8 mouse cellular contexts compared by ENCODE assay signal in the genomic region with DNA sequence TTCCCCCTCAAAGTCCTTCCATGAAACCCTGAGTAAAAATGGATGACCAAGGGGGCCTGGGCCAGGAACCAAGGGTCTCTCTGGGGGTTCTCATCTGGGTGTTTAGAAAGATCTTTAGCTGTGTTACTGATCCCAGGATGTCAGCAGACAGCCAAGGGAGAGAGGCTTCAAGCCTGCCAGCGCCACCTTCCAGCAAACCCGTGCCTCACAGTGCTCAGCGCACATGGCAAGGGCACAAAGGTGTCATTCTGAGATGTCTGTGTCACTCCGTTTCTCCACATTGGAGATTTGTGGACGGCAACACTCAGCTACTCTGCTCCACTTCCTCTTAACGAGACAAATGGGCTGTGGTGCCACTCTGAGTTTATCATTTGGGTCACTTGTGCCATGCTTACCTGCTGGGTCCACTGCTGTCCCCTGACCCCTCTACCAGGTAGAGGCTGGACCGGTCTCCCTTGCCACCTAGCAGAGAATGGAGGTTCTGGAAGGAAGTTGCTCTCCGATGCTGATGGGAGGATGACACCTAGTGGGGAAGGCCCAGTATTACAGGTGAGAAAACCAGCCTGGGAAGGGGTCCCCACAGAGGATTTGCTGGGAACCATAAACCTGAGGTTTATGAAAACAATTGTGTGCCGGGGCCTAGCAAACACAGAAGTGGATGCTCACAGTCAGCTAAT. TPM values are rescaled to one million over a fixed set of nuclear protein-coding genes. Genes with fewer than 3 reads are reported as not detected.
A peak's percentile ranks its signal among the peaks of the same experiment; 100 is the strongest.
DNase-seq lines count a peak whose midpoint lies in the region; ATAC-seq and TF ChIP-seq lines count a peak whose summit lies in the region.

No protein-coding gene starts in this region.

- H3K36me3 ChIP-seq in heart, postnatal 0 days (replicated peaks; ENCODE audit: control insufficient read depth, insufficient read depth, low read length): peaks cover 51% of the 10 kb centered on the region
- no peaks in the 10 kb centered on the region for H3K36me3 ChIP-seq in neural tube, embryonic 11.5 days (ENCODE audit: control insufficient read depth, insufficient read depth, low read length)

- H3K27ac ChIP-seq in heart, postnatal 0 days (ENCODE audit: low read depth): no peak overlapping the region
- H3K27ac ChIP-seq in cortical plate, adult 2 months (ENCODE audit: insufficient read depth, low read length): no peak overlapping the region
- no peak overlapping the region for H3K27ac ChIP-seq in neural tube, embryonic 11.5 days (ENCODE audit: low read depth, low read length)

- peak; percentile 91 for TF ChIP-seq CTCF in heart, postnatal 0 days (IDR thresholded peaks at IDR 0.05; ENCODE audit: low read depth)
- TF ChIP-seq CTCF in cortical plate, adult 2 months (IDR thresholded peaks at IDR 0.05; ENCODE audit: extremely low read depth, insufficient read depth, low read length): peak; percentile 95

- ATAC-seq in heart, postnatal 0 days (ENCODE audit: insufficient read depth, low read depth): 0 out of 2 replicates have a peak, but pooled peaks have one; percentile 21
- 0 out of 2 replicates have a peak, but pooled peaks have one; percentile 11 for ATAC-seq in neural tube, embryonic 11.5 days (ENCODE audit: insufficient read depth, low FRiP score, low TSS enrichment)

- TF ChIP-seq POLR2A in cortical plate, adult 2 months (IDR thresholded peaks at IDR 0.05; ENCODE audit: extremely low read depth, insufficient read depth, low read length): no peak

- TF ChIP-seq EP300 in heart, postnatal 0 days (IDR thresholded peaks at IDR 0.05; ENCODE audit: low read depth): no peak

- DNase-seq in heart, postnatal 0 days (ENCODE audit: low spot score): no peak
- no peak for DNase-seq in heart, adult 8-10 months (ENCODE audit: low spot score)
- DNase-seq in 3T3-L1 (ENCODE audit: low read depth, low spot score): peak; percentile 75
- DNase-seq in MN1 (ENCODE audit: low spot score): peak; percentile 64
- DNase-seq in layer of hippocampus, postnatal 14 days (ENCODE audit: low spot score in 2 of 2): peak; percentile 73 to 79
- DNase-seq in neural tube, embryonic 11.5 days (ENCODE audit: low spot score): peak; percentile 74
- DNase-seq in gastrocnemius, postnatal 14 days: no peak

- WGBS in heart, postnatal 0 days: 59% methylated on average over 9 of the region's 9 CpGs
- WGBS in neural tube, embryonic 11.5 days: 56% methylated on average over 9 of the region's 9 CpGs

- intact Hi-C loops in gastrocnemius, postnatal 14 days (cut with DNase I; ENCODE audit: low total_unique reads): loop anchor here (2.0 to 5.0 kb wide), 2 partner anchors 76 to 169 kb away; no protein-coding TSS in a partner anchor

- no peaks in the 10 kb centered on the region for H3K9me3 ChIP-seq in heart, postnatal 0 days (replicated peaks; ENCODE audit: control insufficient read depth, low read length)
- no peaks in the 10 kb centered on the region for H3K9me3 ChIP-seq in neural tube, embryonic 11.5 days (ENCODE audit: control insufficient read depth, low read length)

- H3K9ac ChIP-seq in heart, postnatal 0 days (replicated peaks; ENCODE audit: low read depth, low read length): no peak overlapping the region
- H3K9ac ChIP-seq in neural tube, embryonic 11.5 days (ENCODE audit: low read length): no peak overlapping the region

- peaks cover 14% of the 10 kb centered on the region for H3K4me1 ChIP-seq in heart, postnatal 0 days (ENCODE audit: control insufficient read depth, insufficient read depth)
- peaks cover 13% of the 10 kb centered on the region for H3K4me1 ChIP-seq in cortical plate, adult 2 months (ENCODE audit: control insufficient read depth, insufficient read depth, low read length)
- peaks cover 19% of the 10 kb centered on the region for H3K4me1 ChIP-seq in neural tube, embryonic 11.5 days (ENCODE audit: control insufficient read depth, insufficient read depth, low read length)

- no peak overlapping the region for H3K4me2 ChIP-seq in heart, postnatal 0 days (ENCODE audit: low read depth, low read length)
- no peak overlapping the region for H3K4me2 ChIP-seq in neural tube, embryonic 11.5 days (ENCODE audit: low read depth)

- no peaks in the 10 kb centered on the region for H3K27me3 ChIP-seq in heart, postnatal 0 days (ENCODE audit: control insufficient read depth, insufficient read depth, low read length)
- H3K27me3 ChIP-seq in neural tube, embryonic 11.5 days (ENCODE audit: control insufficient read depth, insufficient read depth, low read length): no peaks in the 10 kb centered on the region

- no peak overlapping the region for H3K4me3 ChIP-seq in heart, postnatal 0 days (ENCODE audit: low read depth, low read length)
- H3K4me3 ChIP-seq in cortical plate, adult 2 months (ENCODE audit: insufficient read depth, low read length): no peak overlapping the region
- H3K4me3 ChIP-seq in neural tube, embryonic 11.5 days (ENCODE audit: low read depth, low read length): no peak overlapping the region

RNA-seq across cellular contexts. Expression of gene BC034090, which starts 26.2 kb away (rescaled TPM):
- total RNA-seq in heart, postnatal 0 days (2014; rRNA removed; ENCODE audit: low replicate concordance): 45.1 and 82.1 TPM in 2 replicates
- polyA plus RNA-seq in heart, postnatal 0 days (2015; fragmentation: Nextera tagmentation; extraction: Ambion mirVana): 9.5 and 9.7 TPM in 2 replicates
- 10 to 100 TPM; 33.0 to 42.1 (median 39.3) TPM for total RNA-seq in heart, adult 8-10 months (2022)
- 13.2 and 14.2 TPM in 2 replicates for polyA plus RNA-seq in cortical plate, adult 2 months (2012; rRNA removed)
- 1 to 10 TPM; 6.7 to 8.3 TPM for total RNA-seq in layer of hippocampus, postnatal 14 days (2021)
- 4.1 and 5.1 TPM in 2 replicates for polyA plus RNA-seq in neural tube, embryonic 11.5 days (2014; fragmentation: Nextera tagmentation; extraction: Ambion mirVana)
- total RNA-seq in gastrocnemius, postnatal 14 days (2021): 1 to 10 TPM; 3.8 to 4.3 TPM

RNA-seq across cellular contexts. Expression of gene Stx6, which starts 59.5 kb away (rescaled TPM):
- 56.6 and 59.4 TPM in 2 replicates for total RNA-seq in heart, postnatal 0 days (2014; rRNA removed; ENCODE audit: low replicate concordance)
- polyA plus RNA-seq in heart, postnatal 0 days (2015; fragmentation: Nextera tagmentation; extraction: Ambion mirVana): 36.3 and 39.6 TPM in 2 replicates
- 10 to 100 TPM; 20.0 to 24.4 (median 23.4) TPM for total RNA-seq in heart, adult 8-10 months (2022)
- polyA plus RNA-seq in cortical plate, adult 2 months (2012; rRNA removed): 108 and 113 TPM in 2 replicates
- total RNA-seq in layer of hippocampus, postnatal 14 days (2021): 10 to 100 TPM; 88.3 to 88.6 TPM
- 111 TPM in 2 replicates for polyA plus RNA-seq in neural tube, embryonic 11.5 days (2014; fragmentation: Nextera tagmentation; extraction: Ambion mirVana)
- 10 to 100 TPM; 14.4 to 20.8 TPM for total RNA-seq in gastrocnemius, postnatal 14 days (2021)

Comparison
In these comparisons a context has a peak if more than half of its experiments do, and no peak if none do; other contexts are left out.
1. DNase-seq: peak in 3T3-L1 (single experiment), MN1 (single experiment), layer of hippocampus, postnatal 14 days (2 of 2) and neural tube, embryonic 11.5 days (single experiment); none in heart, postnatal 0 days (single experiment), heart, adult 8-10 months (single experiment) and gastrocnemius, postnatal 14 days (single experiment).